Mouse (Mus musculus): ENCODE measurements around the gene Sec14l5.

- no peak for TF ChIP-seq CTCF (IDR thresholded peaks at IDR 0.05; ENCODE audit: low read depth)
- no peak for TF ChIP-seq EP300 (IDR thresholded peaks at IDR 0.05; ENCODE audit: low read depth)
Measured at GRCm38 (mm10) chr16:5205431-5205970, 58.6 kb downstream of the Sec14l5 start.

Measured in liver, embryonic 14.5 days (tissue).